Mouse (Mus musculus) embryonic facial prominence, embryonic 14.5 days (tissue): Measurements from ENCODE around the gene Snx32. TPM values are rescaled to one million over a fixed set of nuclear protein-coding genes. Genes with fewer than 3 reads are reported as not detected.

ENCODE experiments used
- ATAC-seq: fragments of 200-750 bp; cut with Nextera tagmentation; 2 replicates; pipeline ENCODE4 v1.8.0; 2017; ENCODE audit warnings: low read depth, moderate number of reproducible peaks, moderate TSS enrichment
- DNase-seq: peaks from one replicate; pipeline ENCODE4 v3.0.0-alpha.2; 2015; ENCODE audit warnings: low spot score
- H3K27ac ChIP-seq: fragments of 300-500 bp; sonication (generic); replicated peaks from 2 replicates; pipeline ENCODE4 v1.5.1; 2014; ENCODE audit warnings: low read depth, mild to moderate bottlenecking, low read length, moderate library complexity
- H3K27me3 ChIP-seq: fragments of 300-500 bp; sonication (generic); replicated peaks from 2 replicates; pipeline ENCODE4 v1.6.1; 2014; ENCODE audit warnings: low read length; ENCODE audit not compliant: control insufficient read depth, insufficient read depth
- H3K36me3 ChIP-seq: fragments of 300-500 bp; sonication (generic); 2 replicates; pipeline ENCODE4 v1.6.1; 2014; ENCODE audit warnings: low read length, mixed read lengths; ENCODE audit not compliant: control insufficient read depth, insufficient read depth
- H3K4me1 ChIP-seq: fragments of 300-500 bp; sonication (generic); 2 replicates; pipeline ENCODE4 v1.6.1; 2014; ENCODE audit warnings: antibody characterized with exemption, low read length; ENCODE audit not compliant: control insufficient read depth, insufficient read depth
- H3K4me2 ChIP-seq: fragments of 300-500 bp; sonication (generic); 2 replicates; pipeline ENCODE4 v1.6.1; 2014; ENCODE audit warnings: low read depth, mild to moderate bottlenecking, low read length, moderate library complexity, mixed read lengths
- H3K4me3 ChIP-seq: fragments of 300-500 bp; sonication (generic); 2 replicates; pipeline ENCODE4 v1.5.1; 2014; ENCODE audit warnings: low read depth, mild to moderate bottlenecking, low read length
- H3K9ac ChIP-seq: fragments of 300-500 bp; sonication (generic); 2 replicates; pipeline ENCODE4 v1.6.1; 2014; ENCODE audit warnings: low read depth, mild to moderate bottlenecking, low read length, moderate library complexity, mixed read lengths
- H3K9me3 ChIP-seq: fragments of 300-500 bp; sonication (generic); 2 replicates; pipeline ENCODE4 v1.6.1; 2016; ENCODE audit warnings: low read length; ENCODE audit not compliant: control insufficient read depth
- WGBS: fragments of 180-500 bp; shearing (Covaris S2); extraction: QIAGEN DNeasy Blood & Tissue Kit; methylation state at CpG from one replicate; pipeline ENCODE4 v1.1.7; 2014; 5-methylcytosine and 5-hydroxymethylcytosine counted together
- polyA plus RNA-seq: library from polyadenylated mRNA; unstranded; fragments of >200 nt; fragmentation: Nextera tagmentation; extraction: Ambion mirVana; gene quantifications from 2 replicates; pipeline ENCODE4 v1.2.1, GENCODE M21; 2014

Snx32 gene
- polyA plus RNA-seq, 1 experiment from 2014 or later = 10.7 TPM

DNA sequence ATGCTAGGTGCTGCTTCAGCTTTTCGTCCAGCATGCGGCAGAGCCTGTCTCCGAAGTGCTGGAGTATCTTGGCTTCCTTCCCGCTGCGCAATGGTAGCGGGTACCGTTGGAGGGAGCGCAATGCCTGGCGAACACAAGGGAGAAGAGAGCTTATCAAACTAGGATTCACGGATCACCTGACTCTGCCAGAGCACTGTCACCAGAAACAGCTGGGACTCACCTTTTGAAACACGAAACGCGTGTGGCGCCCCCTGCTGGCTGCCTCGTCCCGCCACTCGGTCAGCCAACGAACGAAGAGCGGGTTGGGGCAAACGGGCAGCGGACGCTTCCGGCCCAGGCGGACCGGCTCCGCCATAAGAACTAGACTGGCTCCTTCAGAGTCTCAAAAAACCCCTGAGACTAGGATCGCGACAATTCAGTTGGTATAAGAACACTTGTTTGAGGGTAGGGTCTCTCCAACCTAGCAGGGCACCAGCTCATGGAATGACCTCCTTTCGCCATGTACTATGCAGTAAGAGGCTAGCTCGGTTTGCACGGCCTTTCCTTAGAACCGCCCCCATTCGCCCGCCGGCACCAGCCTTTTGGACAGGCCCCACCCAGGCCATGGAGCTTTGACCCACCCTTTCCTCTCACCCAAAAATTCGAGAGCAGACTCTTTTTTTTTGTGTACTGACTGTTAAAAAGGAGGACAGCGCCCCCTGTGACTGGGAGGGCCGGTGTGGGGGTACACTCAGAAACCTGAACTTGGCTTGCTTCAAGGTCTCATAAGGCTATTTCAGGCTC, 22.4 kb downstream of the Snx32 start, which contains the start of gene Mus81:
Mus81 (minus strand) TSS at position 635 of the 783 bp plus-strand sequence.
- H3K9ac ChIP-seq = peak within 1 kb of the TSS; percentile 68
- no peaks in the 10 kb centered on the region for H3K9me3 ChIP-seq
- H3K27ac ChIP-seq = peak within 1 kb of the TSS; percentile 98
- peak; percentile 65 for ATAC-seq
- under 1% methylated on average over 36 of the region's 39 CpGs for WGBS
- peak within 1 kb of the TSS; percentile 55 for H3K4me3 ChIP-seq
- H3K4me1 ChIP-seq = peaks cover 12% of the 10 kb centered on the region
- peak; percentile 98 for DNase-seq
- no peaks in the 10 kb centered on the region for H3K27me3 ChIP-seq
- peaks cover 44% of the 10 kb centered on the region for H3K36me3 ChIP-seq
- peak within 1 kb of the TSS; percentile 73 for H3K4me2 ChIP-seq

- 83% methylated on average over 4 of the region's 4 CpGs for WGBS
- H3K36me3 ChIP-seq = peaks cover 47% of the 10 kb centered on the region
- no peaks in the 10 kb centered on the region for H3K27me3 ChIP-seq
- peak overlapping the region; percentile 73 for H3K4me2 ChIP-seq
- H3K27ac ChIP-seq = 0 out of 2 replicates have a peak overlapping the region, but pooled peaks have one; percentile 98
- H3K4me1 ChIP-seq = peaks cover 12% of the 10 kb centered on the region
- H3K9me3 ChIP-seq = no peaks in the 10 kb centered on the region
- H3K9ac ChIP-seq = peak overlapping the region; percentile 19; the same call in 1 of the 2 replicates
- DNase-seq = no peak
- no peak for ATAC-seq
- peak overlapping the region; percentile 55; the same call in 1 of the 2 replicates for H3K4me3 ChIP-seq
Observed at GRCm38 (mm10) chr19:5486771-5487170, 23.6 kb downstream of the Snx32 start.

DNA sequence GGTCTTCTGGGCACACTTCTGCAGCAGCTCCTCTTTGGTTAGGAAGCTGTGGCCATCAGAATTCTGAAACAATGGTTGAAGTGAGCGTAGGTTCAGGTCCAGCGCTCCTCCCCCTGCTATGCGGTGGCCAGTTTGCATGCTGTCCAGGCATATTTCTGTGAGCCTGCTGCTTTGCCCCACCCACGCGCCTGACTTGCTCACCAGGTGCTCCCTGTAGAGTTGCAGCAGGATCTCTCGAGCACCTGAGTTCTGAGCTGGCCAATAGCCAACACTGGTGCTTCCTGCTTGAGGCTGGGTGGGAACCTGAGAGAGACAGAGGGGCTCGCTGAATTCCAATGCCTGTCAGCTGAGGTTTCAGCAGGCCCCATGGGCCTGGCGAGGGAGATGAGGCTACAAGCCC, 24.1 kb downstream of the Snx32 start:
- no peaks in the 10 kb centered on the region for H3K9me3 ChIP-seq
- WGBS = 83% methylated on average over 8 of the region's 8 CpGs
- H3K4me2 ChIP-seq = no peak overlapping the region
- no peaks in the 10 kb centered on the region for H3K27me3 ChIP-seq
- H3K27ac ChIP-seq = no peak overlapping the region
- DNase-seq (peak; percentile 56), ATAC-seq (no peak)
- peaks cover 12% of the 10 kb centered on the region for H3K4me1 ChIP-seq
- H3K36me3 ChIP-seq = peaks cover 52% of the 10 kb centered on the region
- H3K4me3 ChIP-seq = no peak overlapping the region
- H3K9ac ChIP-seq = peak overlapping the region; percentile 19; the same call in 1 of the 2 replicates

DNA sequence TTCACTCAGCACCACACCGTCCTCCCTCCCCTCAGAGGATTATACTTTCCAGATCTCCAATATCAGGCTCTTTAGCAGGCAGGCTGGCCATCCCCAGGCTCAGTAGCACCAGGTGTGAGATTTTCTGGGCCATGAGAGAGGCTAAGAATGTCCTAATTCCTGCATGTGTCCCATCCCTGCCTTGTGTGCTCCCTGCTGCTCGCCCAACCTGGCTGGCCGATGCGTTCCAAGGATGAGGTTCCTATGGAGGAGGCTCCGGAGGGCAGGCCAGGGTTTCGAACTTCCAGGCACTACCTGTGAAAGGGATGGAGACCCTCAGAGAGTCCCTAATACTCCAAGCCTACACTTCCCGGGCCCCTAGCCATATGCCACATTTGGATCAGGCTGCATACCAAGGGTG, 24.5 kb downstream of the Snx32 start:
- Histone ChIP-seq H3K27ac (no peak overlapping the region), H3K4me1 (peaks cover 12% of the 10 kb centered on the region), H3K4me3 (no peak overlapping the region), H3K9ac (no peak overlapping the region), H3K4me2 (no peak overlapping the region), H3K36me3 (peaks cover 56% of the 10 kb centered on the region), H3K9me3 (no peaks in the 10 kb centered on the region), H3K27me3 (no peaks in the 10 kb centered on the region)
- DNase-seq = no peak
- WGBS = 88% methylated on average over 7 of the region's 7 CpGs
- no peak for ATAC-seq

DNA sequence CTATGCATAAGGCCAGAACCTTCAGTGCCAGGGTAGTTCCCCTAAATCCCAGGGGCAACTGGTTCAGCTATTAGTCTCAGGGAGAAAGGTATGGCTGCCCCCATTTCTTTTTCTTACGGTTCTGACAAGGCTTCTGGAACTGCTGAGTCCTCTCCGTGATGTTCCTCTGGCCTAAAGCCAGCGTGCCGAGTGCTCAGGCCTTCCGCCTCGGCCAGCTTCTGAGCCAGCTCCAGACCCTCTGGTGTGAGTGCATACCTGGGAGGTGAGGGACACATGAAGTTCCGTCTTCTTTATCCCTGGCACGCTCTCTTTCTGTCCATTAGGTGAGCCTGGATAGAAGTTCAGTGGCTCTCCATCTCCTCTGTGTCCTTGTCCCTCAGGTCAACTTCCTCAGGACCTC, 25.0 kb downstream of the Snx32 start:
- no peak overlapping the region for H3K9ac ChIP-seq
- ATAC-seq (no peak), DNase-seq (no peak)
- no peaks in the 10 kb centered on the region for H3K27me3 ChIP-seq
- no peak overlapping the region for H3K27ac ChIP-seq
- H3K4me2 ChIP-seq = no peak overlapping the region
- no peaks in the 10 kb centered on the region for H3K9me3 ChIP-seq
- peaks cover 61% of the 10 kb centered on the region for H3K36me3 ChIP-seq
- 93% methylated on average over 8 of the region's 8 CpGs for WGBS
- H3K4me1 ChIP-seq = peaks cover 12% of the 10 kb centered on the region
- H3K4me3 ChIP-seq = no peak overlapping the region

DNA sequence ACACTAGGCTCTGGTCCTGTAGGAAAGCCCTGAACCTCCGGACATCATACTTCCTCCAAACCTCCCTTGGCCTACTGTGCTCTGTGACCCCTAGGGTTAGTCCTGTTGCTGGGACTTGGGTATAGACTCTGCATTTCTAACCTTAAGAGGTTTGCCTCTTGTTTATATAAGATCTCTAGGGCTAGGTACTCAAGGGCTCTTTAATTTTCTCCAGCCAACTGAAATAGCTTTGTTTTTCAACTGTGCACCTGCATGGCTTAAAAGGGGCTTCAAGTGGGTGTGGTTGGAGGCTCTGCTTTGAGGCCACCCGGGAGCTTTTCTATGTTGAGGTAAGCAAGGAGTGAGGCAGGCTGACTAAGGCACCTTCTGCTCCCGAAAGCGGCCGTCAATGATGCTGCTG, 25.8 kb downstream of the Snx32 start:
- 89% methylated on average over 5 of the region's 5 CpGs for WGBS
- ATAC-seq = no peak
- no peak overlapping the region for H3K9ac ChIP-seq
- no peak overlapping the region for H3K4me3 ChIP-seq
- no peak overlapping the region for H3K27ac ChIP-seq
- H3K27me3 ChIP-seq = no peaks in the 10 kb centered on the region
- H3K36me3 ChIP-seq = peaks cover 70% of the 10 kb centered on the region
- peaks cover 12% of the 10 kb centered on the region for H3K4me1 ChIP-seq
- no peak overlapping the region for H3K4me2 ChIP-seq
- H3K9me3 ChIP-seq = no peaks in the 10 kb centered on the region
- no peak for DNase-seq

DNA sequence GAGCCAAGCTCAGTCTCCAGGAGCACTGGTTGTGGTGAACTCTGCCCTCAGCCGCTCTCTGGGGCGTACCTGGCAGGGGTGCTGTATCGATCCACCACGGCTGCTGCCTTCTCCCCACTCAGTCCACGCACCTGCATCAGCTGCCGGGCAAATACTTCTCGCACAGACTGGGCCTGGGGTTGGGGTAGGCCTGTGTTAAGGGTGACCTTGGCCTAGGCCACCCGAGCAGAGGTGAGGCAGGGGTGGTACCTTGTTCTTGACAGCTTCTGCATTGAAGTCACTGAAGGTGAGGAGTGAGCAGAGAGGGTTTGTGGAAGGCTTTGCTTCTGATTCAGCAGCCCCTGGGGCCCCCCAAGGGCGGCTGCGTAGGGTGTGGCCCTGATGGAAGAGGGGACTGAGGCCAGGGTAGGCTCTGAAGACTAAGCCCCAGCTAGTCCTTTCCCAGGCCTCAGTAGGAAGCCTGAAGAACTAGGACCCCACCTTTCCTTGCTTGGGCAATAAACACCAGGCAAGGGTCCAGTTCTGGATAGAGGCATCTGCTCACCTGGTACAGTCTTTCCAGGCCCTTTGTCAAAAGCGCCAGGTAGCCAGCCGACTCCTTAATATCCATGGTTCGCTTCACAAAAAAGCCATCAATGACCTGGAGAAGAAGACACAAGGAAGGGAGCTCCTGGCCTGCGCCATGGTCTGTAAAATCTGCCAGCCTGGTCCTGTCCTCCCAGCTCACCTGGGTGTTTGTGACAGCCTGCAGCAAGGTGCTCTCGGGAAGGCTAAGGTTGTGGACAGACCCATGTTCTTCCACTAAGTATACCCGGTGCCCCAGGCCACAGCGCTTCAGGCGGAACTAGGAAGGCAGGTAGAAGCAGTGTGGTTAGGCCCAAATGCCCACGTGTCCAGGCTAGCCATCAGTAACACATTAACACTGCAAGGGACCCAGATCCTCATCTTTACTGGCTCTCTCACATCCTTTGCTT, 26.7 kb downstream of the Snx32 start:
- Histone ChIP-seq H3K4me2 (no peak overlapping the region), H3K27ac (no peak overlapping the region), H3K9ac (no peak overlapping the region), H3K4me3 (no peak overlapping the region), H3K4me1 (peaks cover 12% of the 10 kb centered on the region), H3K27me3 (no peaks in the 10 kb centered on the region), H3K9me3 (no peaks in the 10 kb centered on the region), H3K36me3 (peaks cover 78% of the 10 kb centered on the region)
- WGBS = 90% methylated on average over 19 of the region's 19 CpGs
- ATAC-seq (no peak), DNase-seq (no peak)

GRCm38 (mm10) chr19:5481398-5481797, 28.9 kb downstream of the Snx32 start:
- no peak overlapping the region for H3K9ac ChIP-seq
- peaks cover under 1% of the 10 kb centered on the region; the same call in 1 of the 2 replicates for H3K4me1 ChIP-seq
- H3K9me3 ChIP-seq = no peaks in the 10 kb centered on the region
- no peak overlapping the region for H3K4me3 ChIP-seq
- no peak overlapping the region for H3K27ac ChIP-seq
- ATAC-seq (no peak), DNase-seq (no peak)
- 90% methylated on average over 10 of the region's 10 CpGs for WGBS
- no peak overlapping the region for H3K4me2 ChIP-seq
- H3K27me3 ChIP-seq = no peaks in the 10 kb centered on the region
- H3K36me3 ChIP-seq = peaks cover 98% of the 10 kb centered on the region
